Mouse (Mus musculus): ENCODE data around the gene Ttl.

The Ttl gene

GRCm38 (mm10) chr2:129083514-129083913, 17.8 kb downstream of the Ttl start:
- in situ Hi-C loops (cut with MboI), result no loop called here

GRCm38 (mm10) chr2:129084959-129085358, 19.2 kb downstream of the Ttl start:
- in situ Hi-C loops (cut with MboI), result no loop called here

GRCm38 (mm10) chr2:129087520-129087919, 21.8 kb downstream of the Ttl start:
- in situ Hi-C loops (cut with MboI), result no loop called here

- in situ Hi-C loops (cut with MboI), result no loop called here
Measured at GRCm38 (mm10) chr2:129090370-129090769, 24.6 kb downstream of the Ttl start.

GRCm38 (mm10) chr2:129092810-129093209, 27.1 kb downstream of the Ttl start:
- in situ Hi-C loops (cut with MboI), result no loop called here

- in situ Hi-C loops (cut with MboI), result no loop called here
Measured at GRCm38 (mm10) chr2:129093926-129094724, 28.4 kb downstream of the Ttl start.

GRCm38 (mm10) chr2:129100784-129101310, 35.1 kb downstream of the Ttl start, which contains the start of gene Polr1b:
Gene Polr1b, plus strand, starts transcription at chr2:129100995.
- in situ Hi-C loops (cut with MboI), result no loop called here

GRCm38 (mm10) chr2:129112924-129113323, 47.2 kb downstream of the Ttl start:
- in situ Hi-C loops (cut with MboI), result no loop called here

GRCm38 (mm10) chr2:129115706-129116367, 50.1 kb downstream of the Ttl start:
- in situ Hi-C loops (cut with MboI), result no loop called here

GRCm38 (mm10) chr2:129116368-129116739, 50.6 kb downstream of the Ttl start:
- in situ Hi-C loops (cut with MboI), result no loop called here

- in situ Hi-C loops (cut with MboI), result no loop called here
Measured at GRCm38 (mm10) chr2:129118061-129118460, 52.3 kb downstream of the Ttl start.

- in situ Hi-C loops (cut with MboI), result no loop called here
Measured at GRCm38 (mm10) chr2:129121986-129122385, 56.2 kb downstream of the Ttl start.

- in situ Hi-C loops (cut with MboI), result no loop called here
Measured at GRCm38 (mm10) chr2:129129412-129129929, 63.7 kb downstream of the Ttl start, which contains the start of gene Chchd5. Gene Chchd5, plus strand, starts transcription at chr2:129129700.

- in situ Hi-C loops (cut with MboI), result no loop called here
Measured at GRCm38 (mm10) chr2:129129987-129130545, 64.3 kb downstream of the Ttl start.

- in situ Hi-C loops (cut with MboI), result no loop called here
Measured at GRCm38 (mm10) chr2:129130776-129131175, 65.0 kb downstream of the Ttl start.

GRCm38 (mm10) chr2:129132231-129132630, 66.5 kb downstream of the Ttl start:
- in situ Hi-C loops (cut with MboI), result no loop called here

- in situ Hi-C loops (cut with MboI), result no loop called here
Measured at GRCm38 (mm10) chr2:129133006-129133805, 67.5 kb downstream of the Ttl start.

GRCm38 (mm10) chr2:129139906-129140305, 74.2 kb downstream of the Ttl start:
- in situ Hi-C loops (cut with MboI), result no loop called here
